Mouse (Mus musculus): Measurements from ENCODE around the gene 4930467E23Rik. TPM values are rescaled to one million over a fixed set of nuclear protein-coding genes. Genes with fewer than 3 reads are reported as not detected.
"Not testable (repeated sequence)": the region's sequence is repeated elsewhere in the genome, so short reads cannot be mapped to it uniquely, and the experiment has no call there.

Gene 4930467E23Rik
- polyA plus RNA-seq, 1 experiment = not detected

DNA sequence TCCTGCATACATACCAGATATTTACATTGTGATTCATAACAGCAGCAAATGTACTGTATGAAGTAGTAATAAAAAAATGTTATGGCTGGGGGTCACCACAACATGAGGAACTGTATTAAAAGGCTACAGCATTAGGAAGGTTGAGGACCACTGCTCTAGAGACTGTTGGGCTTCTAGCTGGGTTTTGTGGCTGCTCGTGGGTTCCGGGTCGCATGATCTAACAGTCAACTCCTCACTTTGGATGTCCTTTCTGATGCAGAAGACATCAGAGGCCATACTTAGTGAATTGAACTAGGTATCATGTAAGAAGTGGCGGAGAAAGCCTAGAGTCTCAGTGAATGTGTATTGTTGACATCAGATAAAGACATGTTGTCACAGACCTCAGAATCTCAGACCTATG is 19.9 kb upstream of the 4930467E23Rik start:
- not testable (repeated sequence) for DNase-seq (ENCODE audit: low read depth)

DNA sequence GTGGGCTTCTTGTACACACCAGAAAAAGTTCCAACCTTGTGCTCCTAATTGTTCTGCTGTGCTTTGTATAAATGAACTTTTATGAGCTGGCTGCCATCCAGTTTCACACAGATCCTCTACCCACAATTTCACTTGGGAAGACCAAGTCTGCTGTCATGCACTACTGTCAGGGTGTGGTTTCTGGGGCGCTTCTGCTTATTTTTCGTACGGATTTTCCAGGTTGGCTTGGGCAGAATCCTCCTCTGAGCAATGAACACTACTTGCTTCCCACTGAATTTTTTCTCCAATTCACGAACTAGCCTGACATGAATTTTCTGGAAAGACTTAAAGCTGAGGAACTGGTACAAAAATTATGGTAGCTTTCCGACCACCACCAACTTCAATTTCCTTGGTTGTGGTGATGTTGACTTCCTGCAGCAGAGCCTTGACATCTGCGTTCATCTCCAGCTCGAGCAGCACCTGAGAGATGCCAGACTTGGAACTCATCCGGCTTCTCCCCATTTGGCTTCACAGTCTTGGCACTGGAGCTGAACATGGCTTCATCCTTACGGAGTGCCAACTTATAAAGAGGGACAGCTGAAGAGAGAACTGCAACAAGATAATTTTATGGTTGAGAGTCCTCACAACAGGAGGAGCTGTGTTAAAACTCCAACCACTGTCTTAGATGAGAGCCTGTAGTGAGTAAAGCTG is 18.1 kb upstream of the 4930467E23Rik start:
- not testable (repeated sequence) for DNase-seq (ENCODE audit: low read depth)

DNA sequence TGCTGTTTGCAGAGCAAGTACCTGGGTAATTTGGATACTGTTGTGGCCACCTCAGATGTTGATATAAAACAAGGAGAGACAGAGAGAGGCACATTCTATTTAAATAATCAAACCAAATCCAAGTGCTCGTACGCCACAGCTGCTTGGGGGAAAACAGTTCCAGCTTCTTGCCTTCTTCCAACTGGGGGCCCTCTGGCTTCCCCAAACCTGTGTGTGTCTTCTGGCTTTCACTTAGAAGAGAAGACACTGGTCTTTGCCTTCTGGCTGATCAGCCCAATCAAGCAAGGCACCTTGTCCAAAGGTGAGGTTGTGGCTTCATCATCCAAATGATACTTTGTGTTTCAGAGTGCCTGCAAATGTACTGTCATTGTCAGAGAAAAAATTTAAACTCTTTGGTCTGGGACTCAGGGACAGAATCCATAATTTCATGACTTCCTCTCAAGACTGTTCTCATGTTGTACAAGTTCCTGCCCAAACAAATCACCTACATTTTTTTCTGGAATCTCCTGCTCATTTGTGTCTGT is 17.1 kb upstream of the 4930467E23Rik start:
- not testable (repeated sequence) for DNase-seq (ENCODE audit: low read depth)

DNA sequence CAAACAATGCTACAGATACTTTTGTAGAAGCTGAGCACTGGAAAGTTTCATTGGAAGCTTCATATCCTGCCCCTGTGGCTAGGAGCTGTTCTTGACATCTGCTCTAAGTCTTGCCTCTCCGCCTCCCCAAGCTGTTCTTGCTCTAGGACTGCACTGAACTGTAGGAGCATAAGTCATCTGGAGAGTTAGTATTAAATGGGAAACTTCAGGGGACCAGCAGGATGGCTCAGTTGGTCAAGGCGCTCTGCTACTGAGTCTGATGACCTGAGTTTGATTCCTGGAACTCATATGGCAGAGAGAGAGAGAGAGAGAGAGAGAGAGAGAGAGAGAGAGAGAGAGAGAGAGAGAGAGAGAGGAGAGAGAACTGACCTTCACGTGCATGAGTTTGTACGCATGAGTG is 16.6 kb upstream of the 4930467E23Rik start:
- DNase-seq (ENCODE audit: low read depth) = not testable (repeated sequence)

DNA sequence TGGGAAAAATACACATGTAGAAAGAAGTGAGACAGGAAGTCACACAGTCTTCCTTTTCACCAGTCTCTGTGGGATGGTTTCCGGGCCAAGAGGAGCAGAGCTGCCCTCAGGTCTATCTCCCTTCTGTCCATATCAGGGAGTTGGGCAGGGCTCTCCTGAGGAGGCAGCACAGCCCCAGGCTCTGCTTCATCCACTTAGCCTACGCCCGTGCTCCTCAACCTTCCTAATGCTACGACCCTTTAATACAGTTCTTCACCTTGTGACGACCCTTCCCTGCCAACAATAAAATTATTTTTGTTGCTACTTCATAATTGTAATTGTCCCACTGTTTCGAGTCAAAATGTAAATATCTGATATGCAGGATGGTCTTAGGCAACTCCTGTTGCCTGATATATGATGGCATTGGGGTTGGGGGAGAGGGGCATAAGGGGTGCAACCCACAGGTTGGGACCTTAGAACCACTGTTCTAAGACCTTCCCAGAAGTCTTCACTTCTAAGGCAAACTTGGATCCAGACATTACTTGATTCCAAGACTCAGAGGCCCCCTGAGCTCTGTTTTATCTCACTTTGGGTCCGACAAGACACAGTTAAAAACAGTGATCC is 16.0 kb upstream of the 4930467E23Rik start:
- not testable (repeated sequence) for DNase-seq (ENCODE audit: low read depth)

DNA sequence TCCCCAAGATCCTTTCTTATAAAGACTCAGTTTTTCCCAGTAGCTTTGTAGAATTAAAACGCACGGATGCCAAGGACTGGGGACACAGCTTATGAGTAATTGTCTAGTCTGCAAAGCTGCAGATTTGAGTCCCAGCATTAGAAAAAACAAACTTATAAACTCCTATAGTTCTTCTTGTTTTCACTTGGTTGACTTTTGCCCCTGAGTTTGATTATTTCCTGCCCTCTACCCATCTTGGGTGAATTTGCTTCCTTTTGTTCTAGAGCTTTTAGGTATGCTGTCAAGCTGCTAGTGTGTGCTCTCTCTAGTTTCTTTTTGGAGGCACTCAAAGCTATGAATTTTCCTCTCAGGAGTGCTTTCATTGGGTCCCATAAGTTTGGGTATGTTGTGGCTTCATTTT is 14.9 kb upstream of the 4930467E23Rik start:
- DNase-seq (ENCODE audit: low read depth) = not testable (repeated sequence)

DNA sequence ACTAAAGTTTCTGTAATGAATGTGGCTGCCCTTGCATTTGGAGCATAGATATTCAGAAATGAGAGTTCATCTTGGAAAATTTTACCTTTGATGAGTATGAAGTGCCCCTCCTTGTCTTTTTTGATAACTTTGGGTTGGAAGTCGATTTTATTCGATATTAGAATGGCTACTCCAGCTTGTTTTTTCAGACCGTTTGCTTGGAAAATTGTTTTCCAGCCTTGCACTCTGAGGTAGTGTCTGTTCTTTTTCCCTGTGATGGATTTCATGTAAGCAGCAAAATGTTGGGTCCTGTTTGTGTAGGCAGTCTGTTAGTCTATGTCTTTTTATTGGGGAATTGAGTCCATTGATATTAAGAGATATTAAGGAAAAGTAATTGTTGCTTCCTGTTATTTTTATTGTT is 14.1 kb upstream of the 4930467E23Rik start:
- not testable (repeated sequence) for DNase-seq (ENCODE audit: low read depth)

DNA sequence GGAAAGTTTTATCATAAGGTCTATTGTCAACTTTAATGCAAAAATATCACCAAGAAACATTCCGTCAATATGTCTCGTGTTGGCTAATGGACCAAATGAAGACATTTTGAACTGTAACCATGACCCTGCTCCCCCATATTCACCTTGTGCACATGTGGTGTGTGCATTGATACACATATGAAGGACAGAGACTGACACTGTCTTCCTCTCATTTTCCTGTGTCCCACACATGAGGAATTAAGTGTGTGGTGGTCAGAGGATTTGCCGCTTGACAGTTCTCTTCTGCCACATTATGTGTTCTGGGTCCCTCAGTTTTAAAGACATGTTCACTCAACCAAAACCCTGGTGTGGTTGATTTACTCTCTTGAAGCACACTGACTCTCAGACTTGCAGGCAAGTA is 11.5 kb upstream of the 4930467E23Rik start:
- DNase-seq (ENCODE audit: low read depth) = not testable (repeated sequence)

DNA sequence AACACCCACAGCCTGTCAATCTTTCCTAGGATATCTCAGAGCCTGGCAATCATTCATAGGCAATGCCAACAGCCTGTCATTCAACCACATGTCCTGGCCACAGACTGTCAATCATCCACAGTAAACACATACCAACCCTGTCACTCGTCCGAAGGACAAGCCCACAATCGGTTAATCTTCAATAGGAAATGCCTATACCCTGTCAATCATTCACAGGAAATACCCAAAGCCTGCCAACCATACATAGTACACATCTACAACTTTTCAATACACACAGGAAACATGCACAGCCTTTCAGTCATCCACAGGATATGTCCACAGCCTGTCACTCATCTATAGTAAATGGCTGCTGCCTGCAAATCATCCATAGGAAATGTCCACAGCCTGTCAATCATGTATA is 9.9 kb upstream of the 4930467E23Rik start:
- DNase-seq (ENCODE audit: low read depth) = not testable (repeated sequence)

DNA sequence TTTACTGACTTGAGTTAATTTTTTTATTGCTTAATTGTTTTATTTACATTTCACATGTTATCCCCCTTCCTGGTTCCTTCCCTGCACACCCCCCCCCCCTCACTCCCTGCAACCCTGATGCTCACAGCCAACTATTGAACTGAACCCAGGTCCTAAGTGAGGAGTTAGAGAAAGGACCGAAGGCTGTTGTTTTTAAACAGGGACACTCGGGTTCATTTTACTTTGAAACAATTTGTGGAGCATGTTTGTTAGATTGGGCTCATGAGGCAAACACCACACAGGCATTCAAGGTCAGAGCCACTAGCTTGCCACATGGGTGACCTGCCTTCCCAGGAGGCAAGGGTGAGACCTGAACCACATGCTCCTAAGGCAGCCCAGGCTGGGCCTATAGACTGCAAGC is 4.5 kb upstream of the 4930467E23Rik start:
- not testable (repeated sequence) for DNase-seq (ENCODE audit: low read depth)

DNA sequence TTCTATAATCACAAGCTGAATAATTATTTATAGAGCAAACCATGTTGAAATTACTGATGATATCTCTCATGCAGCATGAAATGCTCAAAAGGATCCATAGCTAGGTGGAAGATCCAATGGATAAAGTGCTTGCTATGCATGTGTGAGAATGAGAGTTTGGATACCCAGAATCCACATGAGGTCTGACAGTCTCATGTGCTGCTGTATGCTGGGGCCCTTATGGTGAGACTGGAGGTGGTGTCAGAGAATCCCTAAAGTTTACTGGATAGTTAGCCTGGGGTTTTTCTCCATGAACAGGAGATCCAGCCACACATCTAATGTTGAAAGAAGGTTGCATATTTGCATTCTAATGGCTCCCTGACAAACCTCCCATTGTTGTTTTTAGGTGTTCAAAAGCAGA is 22.4 kb downstream of the 4930467E23Rik start:
- not testable (repeated sequence) for DNase-seq (ENCODE audit: low read depth)

DNA sequence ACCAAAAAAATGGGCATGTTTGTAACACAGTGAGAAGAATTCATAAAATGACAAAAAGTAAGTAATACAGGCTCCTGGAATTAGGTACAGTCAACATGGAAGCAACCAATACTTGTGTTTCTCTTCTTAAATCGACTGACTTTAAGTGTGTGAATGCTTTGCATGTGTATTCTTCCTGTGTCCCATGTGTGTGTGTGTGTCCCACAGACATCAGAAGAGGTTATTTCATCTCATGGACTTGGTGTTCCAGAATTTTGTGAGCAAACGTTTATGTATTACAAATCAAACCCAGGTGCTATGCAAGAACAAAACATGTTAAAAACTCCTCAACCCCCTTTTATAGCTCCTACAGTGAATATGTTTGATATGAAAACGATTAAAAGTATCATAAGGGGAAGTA is 24.8 kb downstream of the 4930467E23Rik start:
- not testable (repeated sequence) for DNase-seq (ENCODE audit: low read depth)

DNA sequence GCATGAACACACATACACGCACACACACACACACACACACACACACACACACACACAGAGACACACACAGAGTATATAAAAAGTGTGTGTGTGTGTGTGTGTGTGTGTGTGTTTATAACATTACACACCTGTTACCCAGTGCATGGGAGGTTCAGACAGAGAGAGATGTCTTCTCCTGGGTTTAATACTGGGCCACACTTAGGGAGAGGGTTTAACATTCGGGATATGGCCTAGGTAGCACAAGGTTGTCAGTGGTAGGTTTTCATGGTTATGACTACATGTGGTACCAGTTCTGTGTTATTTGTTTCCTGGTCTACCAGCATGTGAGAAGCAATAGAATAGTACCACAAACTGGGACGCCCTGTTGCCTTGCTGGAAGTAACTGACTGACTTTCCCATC is 25.6 kb downstream of the 4930467E23Rik start:
- not testable (repeated sequence) for DNase-seq (ENCODE audit: low read depth)

DNA sequence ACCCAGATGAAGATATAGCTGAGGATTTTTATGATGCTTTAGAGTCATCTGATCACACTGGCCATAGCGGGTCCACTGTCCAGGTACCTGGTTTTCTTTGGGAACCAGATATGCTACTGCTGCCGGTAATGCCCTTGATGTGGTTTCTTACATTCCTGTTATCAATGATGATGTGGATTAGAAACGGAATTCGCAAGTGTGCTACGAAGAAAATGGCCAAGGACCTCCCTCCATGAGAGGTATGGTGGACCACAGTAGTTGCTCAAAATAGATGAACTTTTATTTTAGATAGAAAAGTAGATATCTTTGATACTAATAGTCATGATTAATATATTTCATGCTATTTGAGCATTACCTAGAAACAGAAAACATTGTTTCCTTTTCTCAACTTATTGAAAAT is 32.3 kb downstream of the 4930467E23Rik start:
- not testable (repeated sequence) for DNase-seq (ENCODE audit: low read depth)

DNA sequence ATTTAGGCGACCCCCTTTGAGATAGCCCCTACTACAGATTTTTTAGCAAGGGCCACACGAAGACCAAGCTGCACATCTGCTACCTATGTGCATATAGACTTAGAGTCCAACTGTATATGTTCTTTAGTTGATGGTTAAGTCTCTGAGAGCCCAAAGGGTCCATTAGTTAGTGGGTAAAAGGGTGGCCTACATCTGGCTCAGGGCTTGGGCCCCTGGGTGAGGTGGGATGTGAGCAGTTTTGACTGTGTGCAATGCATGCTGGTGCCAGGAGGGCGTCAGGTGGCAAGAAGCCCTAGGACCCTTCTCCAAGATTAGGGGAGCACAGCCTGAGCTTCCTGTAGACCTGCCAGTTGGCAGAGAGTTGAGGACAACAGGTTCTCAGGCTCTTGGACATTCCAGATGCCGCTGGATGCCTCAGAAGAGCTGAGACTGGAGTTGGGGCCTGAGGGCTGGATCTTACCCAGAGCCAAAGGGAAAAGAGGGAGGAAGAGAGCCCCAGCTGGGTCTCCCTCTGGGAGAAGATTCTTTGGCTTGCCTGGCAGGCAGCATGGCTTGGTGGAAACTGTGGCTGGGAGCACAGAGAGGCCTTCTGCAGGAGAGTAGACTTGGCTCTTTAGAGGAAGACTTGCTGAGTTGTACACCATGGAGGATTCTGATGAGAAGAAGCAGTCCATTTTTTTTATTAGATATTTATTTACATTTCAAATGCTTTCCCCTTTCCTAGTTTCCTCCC is 33.6 kb downstream of the 4930467E23Rik start:
- DNase-seq (ENCODE audit: low read depth) = not testable (repeated sequence)

DNA sequence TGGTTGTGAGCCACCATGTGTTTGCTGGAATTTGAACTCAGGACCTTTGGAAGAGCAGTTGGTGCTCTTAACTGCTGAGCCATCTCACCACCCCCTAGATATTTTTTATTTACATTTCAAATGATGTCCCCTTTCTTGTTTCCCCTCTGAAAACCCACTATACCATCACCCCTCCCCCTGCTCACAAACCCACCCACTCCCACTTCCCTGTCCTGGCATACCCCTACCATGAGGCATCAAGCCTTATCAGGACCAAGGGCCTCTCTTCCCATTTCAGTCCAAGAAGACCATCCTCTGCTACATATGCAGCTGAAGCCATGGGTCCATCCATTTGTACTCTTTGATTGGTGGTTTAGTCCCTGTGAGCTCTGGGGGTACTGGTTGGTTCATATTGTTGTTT is 36.2 kb downstream of the 4930467E23Rik start:
- DNase-seq (ENCODE audit: low read depth) = not testable (repeated sequence)

DNA sequence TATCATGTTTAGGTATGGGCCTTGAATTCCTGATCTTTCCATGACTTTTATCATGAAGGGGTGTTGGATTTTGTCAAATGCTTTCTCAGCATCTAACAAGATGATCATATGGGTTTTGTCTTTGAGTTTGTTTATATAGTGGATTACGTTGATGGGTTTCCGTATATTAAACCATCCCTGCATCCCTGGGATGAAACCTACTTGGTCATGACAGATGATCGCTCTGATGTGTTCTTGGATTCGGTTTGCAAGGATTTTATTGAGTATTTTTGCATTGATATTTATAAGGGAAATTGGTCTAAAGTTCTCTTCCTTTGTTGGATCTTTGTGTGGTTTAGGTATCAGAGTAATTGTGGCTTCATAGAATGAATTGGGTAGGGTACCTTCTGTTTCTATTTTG is 44.1 kb downstream of the 4930467E23Rik start:
- DNase-seq (ENCODE audit: low read depth) = not testable (repeated sequence)

DNA sequence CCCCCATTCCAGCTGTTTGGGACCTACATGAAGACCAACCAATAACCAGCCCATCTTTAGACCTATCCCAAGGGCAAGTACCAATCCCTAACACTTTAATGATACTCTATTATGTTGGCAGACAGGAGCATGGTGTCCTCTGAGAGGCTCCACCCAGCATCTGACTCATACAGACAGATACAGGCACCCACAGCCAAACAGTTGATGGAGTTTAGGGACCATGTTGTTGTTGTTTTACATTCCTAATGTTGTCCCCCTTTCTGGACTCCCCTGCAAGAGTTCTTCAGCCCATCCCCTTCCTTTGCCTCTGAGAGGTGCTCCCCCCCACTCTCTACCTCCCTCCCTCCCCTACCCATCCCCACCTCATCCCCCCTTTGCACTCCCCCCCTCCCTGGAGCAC is 46.9 kb downstream of the 4930467E23Rik start:
- not testable (repeated sequence) for DNase-seq (ENCODE audit: low read depth)

DNA sequence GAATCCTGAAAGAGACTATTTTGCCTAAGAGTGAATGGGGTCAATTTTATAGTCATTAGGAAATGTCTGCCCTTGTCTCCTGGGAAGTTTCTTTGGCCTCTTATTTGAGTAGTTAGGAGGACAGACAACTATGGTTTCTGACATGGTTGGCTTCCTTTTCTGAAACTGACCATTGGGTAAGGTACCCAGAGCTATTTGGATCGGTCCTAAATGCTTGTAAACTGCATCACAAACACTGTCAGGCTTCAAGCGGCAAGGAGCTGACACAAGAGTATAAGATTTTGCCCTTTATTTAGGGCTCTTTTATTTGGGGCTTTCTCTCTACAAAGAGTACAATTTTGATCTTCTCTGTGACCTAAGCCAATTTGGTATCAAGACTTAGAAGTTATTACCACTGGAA is 48.1 kb downstream of the 4930467E23Rik start:
- DNase-seq (ENCODE audit: low read depth) = not testable (repeated sequence)

DNA sequence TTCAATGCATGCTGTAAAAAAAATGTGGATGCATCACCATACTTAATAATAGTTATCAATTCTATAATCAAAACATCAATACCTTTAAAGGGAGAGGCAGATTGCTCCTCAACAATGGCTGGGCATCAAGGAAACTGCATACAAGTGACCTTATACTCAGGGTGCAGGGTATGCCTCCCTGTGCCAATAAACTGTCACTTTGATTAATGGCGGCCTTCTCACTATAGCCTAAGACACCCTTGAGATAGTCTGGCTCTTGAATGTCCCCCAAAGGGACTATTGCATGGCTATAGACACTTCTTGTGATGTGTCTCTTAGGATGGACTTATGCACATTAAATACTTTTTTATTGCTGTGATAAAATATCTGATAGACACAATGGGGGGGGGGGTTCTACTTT is 48.8 kb downstream of the 4930467E23Rik start:
- not testable (repeated sequence) for DNase-seq (ENCODE audit: low read depth)

DNA sequence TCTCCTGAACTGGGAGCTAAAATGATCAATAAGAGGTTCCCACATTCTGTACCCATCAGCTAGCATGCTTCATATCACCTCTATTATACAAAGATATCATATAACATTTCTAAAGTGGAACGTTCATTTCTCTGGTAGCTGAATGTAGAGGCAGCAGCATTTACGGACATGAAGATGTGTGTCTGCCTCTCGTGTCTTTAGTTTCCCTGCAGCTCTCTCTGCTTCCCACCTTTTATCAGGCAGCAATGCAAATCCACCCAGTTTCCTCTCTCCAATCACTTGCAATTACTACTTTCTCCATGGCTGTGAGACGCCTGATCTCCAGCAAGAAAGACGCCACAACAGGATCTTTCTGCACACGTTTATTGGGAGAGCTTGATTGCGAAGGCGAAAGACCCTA is 49.5 kb downstream of the 4930467E23Rik start:
- DNase-seq (ENCODE audit: low read depth) = not testable (repeated sequence)

DNA sequence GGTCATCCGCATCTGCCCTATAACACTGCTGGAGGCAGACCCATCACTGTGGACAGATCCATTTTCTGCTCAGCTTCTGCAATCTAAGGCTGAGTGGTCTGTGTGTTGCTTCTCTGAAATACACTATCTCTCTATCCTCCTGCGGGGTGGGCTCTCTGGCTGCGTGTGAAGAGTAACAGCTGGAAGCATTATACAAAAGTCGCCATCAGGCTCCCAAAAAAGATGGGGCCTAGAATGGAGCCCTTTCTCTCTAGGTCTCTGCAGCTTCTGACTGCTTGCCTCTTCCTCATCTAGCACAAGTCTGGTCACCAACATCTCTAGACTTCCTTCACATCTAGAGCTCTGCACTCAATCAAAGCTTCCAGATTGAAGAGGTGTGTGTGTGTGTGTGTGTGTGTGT is 50.8 kb downstream of the 4930467E23Rik start:
- not testable (repeated sequence) for DNase-seq (ENCODE audit: low read depth)

Measured in brain, embryonic 14.5 days (tissue).